Mouse (Mus musculus): Measurements from ENCODE around the gene Gm6509. TPM values are rescaled to one million over a fixed set of nuclear protein-coding genes. Genes with fewer than 3 reads are reported as not detected.
"Not testable (repeated sequence)": the region's sequence is repeated elsewhere in the genome, so short reads cannot be mapped to it uniquely, and the experiment has no call there.

Gm6509 gene
- not detected in 2 replicates for polyA plus RNA-seq (2016; fragmentation: Nextera tagmentation; extraction: Ambion mirVana)

- H3K9me3 ChIP-seq; H3K27ac ChIP-seq; H3K36me3 ChIP-seq; H3K4me2 ChIP-seq (replicated peaks); H3K27me3 ChIP-seq (replicated peaks); H3K4me1 ChIP-seq; H3K9ac ChIP-seq; H3K4me3 ChIP-seq; ATAC-seq (ENCODE audit: low FRiP score, low read depth): not testable (repeated sequence)
- 50% methylated on average over 1 of the region's 2 CpGs for WGBS
Observed at GRCm38 (mm10) chr5:94623679-94624078, at the start of gene Gm6509. Gene Gm6509, plus strand, starts transcription at chr5:94623979.

GRCm38 (mm10) chr5:94616242-94616641, 7.5 kb upstream of the Gm6509 start, which contains the start of gene Gm3147:
Gene Gm3147, minus strand, starts transcription at chr5:94616342.
- H3K36me3 ChIP-seq; H3K27ac ChIP-seq; H3K9ac ChIP-seq; H3K27me3 ChIP-seq (replicated peaks); H3K4me3 ChIP-seq; ATAC-seq (ENCODE audit: low FRiP score, low read depth); H3K9me3 ChIP-seq; H3K4me2 ChIP-seq (replicated peaks); H3K4me1 ChIP-seq: not testable (repeated sequence)
- WGBS: no CpG with 5 or more reads among the region's 1 CpGs

- not testable (repeated sequence) for H3K9ac ChIP-seq; H3K4me2 ChIP-seq (replicated peaks); H3K4me1 ChIP-seq; ATAC-seq (ENCODE audit: low FRiP score, low read depth); H3K27me3 ChIP-seq (replicated peaks); H3K27ac ChIP-seq; H3K36me3 ChIP-seq; H3K9me3 ChIP-seq; H3K4me3 ChIP-seq
- no CpG with 5 or more reads among the region's 2 CpGs for WGBS
Observed at GRCm38 (mm10) chr5:94648082-94648481, 24.3 kb downstream of the Gm6509 start, which contains the start of gene Gm6205. Gene Gm6205, plus strand, starts transcription at chr5:94648382.

Other genes starting within 250 kb of the Gm6509 start
- gene Gm7682, start 178.2 kb upstream of the Gm6509 start, polyA plus RNA-seq (2016; fragmentation: Nextera tagmentation; extraction: Ambion mirVana): not detected in 2 replicates
- not detected in 2 replicates for gene Gm3139, start 97.7 kb upstream of the Gm6509 start, polyA plus RNA-seq (2016; fragmentation: Nextera tagmentation; extraction: Ambion mirVana)
- gene Gm3147, start 7.6 kb upstream of the Gm6509 start, polyA plus RNA-seq (2016; fragmentation: Nextera tagmentation; extraction: Ambion mirVana): not detected in 2 replicates
- gene Gm6205, start 24.4 kb downstream of the Gm6509 start, polyA plus RNA-seq (2016; fragmentation: Nextera tagmentation; extraction: Ambion mirVana): not detected in 2 replicates
- gene Gm3183, start 241.5 kb downstream of the Gm6509 start, polyA plus RNA-seq (2016; fragmentation: Nextera tagmentation; extraction: Ambion mirVana): not detected in 2 replicates